Mouse (Mus musculus) E14TG2a.4 (cell line): Measurements from ENCODE around the gene Thbs3.

Experiments
- CTCF ChIP-seq: conservative IDR thresholded peaks from 2 replicates; pipeline ENCODE4 v1.5.1; 2014; ENCODE audit warnings: low read length
- NANOG ChIP-seq: IDR thresholded peaks from 2 replicates; pipeline ENCODE4 v1.6.1; 2014; ENCODE audit warnings: borderline replicate concordance, low read length, mixed read lengths
- POU5F1 ChIP-seq: IDR thresholded peaks from 2 replicates; pipeline ENCODE4 v1.6.1; 2014; ENCODE audit warnings: low read length, borderline replicate concordance

- TF ChIP-seq CTCF (no peak), NANOG (no peak), POU5F1 (no peak)
Observed at GRCm38 (mm10) chr3:89231772-89232275, 16.8 kb downstream of the Thbs3 start.
